Mouse (Mus musculus) kidney, postnatal 25 days (tissue): ENCODE measurements around the gene Tjp3.

Experiments used
- DNase-seq, 2 experiments: peaks; one replicate each; pipeline ENCODE4 v3.0.0; 2021; ENCODE audit warnings: mixed read lengths in 2 of 2

Tjp3 gene

GRCm38 (mm10) chr10:81319330-81319699 is 27.9 kb upstream of the Tjp3 start:
- peak in 1 of 2 experiments; percentile 59 for DNase-seq

GRCm38 (mm10) chr10:81318589-81319329 is 27.4 kb upstream of the Tjp3 start:
- peak; percentile 57 to 80 for DNase-seq

GRCm38 (mm10) chr10:81317273-81317672 is 25.9 kb upstream of the Tjp3 start:
- DNase-seq: peak; percentile 72 to 87

GRCm38 (mm10) chr10:81316338-81317060 is 25.1 kb upstream of the Tjp3 start:
- peak; percentile 58 to 66 for DNase-seq

GRCm38 (mm10) chr10:81315587-81315986 is 24.2 kb upstream of the Tjp3 start:
- DNase-seq: no peak

GRCm38 (mm10) chr10:81314201-81314600 is 22.8 kb upstream of the Tjp3 start:
- DNase-seq: no peak

GRCm38 (mm10) chr10:81313581-81313980 is 22.2 kb upstream of the Tjp3 start:
- DNase-seq: peak in 1 of 2 experiments; percentile 46

GRCm38 (mm10) chr10:81309571-81309970 is 18.2 kb upstream of the Tjp3 start:
- DNase-seq: no peak

GRCm38 (mm10) chr10:81306837-81307682 is 15.7 kb upstream of the Tjp3 start:
- no peak for DNase-seq

GRCm38 (mm10) chr10:81306173-81306668 is 14.8 kb upstream of the Tjp3 start:
- no peak for DNase-seq

GRCm38 (mm10) chr10:81305663-81306062 is 14.3 kb upstream of the Tjp3 start:
- no peak for DNase-seq

GRCm38 (mm10) chr10:81304597-81305238 is 13.3 kb upstream of the Tjp3 start:
- peak in 1 of 2 experiments; percentile 54 for DNase-seq

GRCm38 (mm10) chr10:81303761-81304160 is 12.4 kb upstream of the Tjp3 start:
- no peak for DNase-seq

GRCm38 (mm10) chr10:81303258-81303657 is 11.9 kb upstream of the Tjp3 start:
- DNase-seq: peak in 1 of 2 experiments; percentile 42

GRCm38 (mm10) chr10:81302781-81303218 is 11.4 kb upstream of the Tjp3 start:
- DNase-seq: peak; percentile 47 to 64

GRCm38 (mm10) chr10:81302288-81302687 is 10.9 kb upstream of the Tjp3 start:
- DNase-seq: no peak

GRCm38 (mm10) chr10:81301321-81301720 is 9.9 kb upstream of the Tjp3 start:
- DNase-seq: no peak

- DNase-seq: peak; percentile 69 to 90
Observed at GRCm38 (mm10) chr10:81300352-81300907, 9.0 kb upstream of the Tjp3 start.

GRCm38 (mm10) chr10:81299585-81300351 is 8.4 kb upstream of the Tjp3 start:
- peak; percentile 76 to 90 for DNase-seq

GRCm38 (mm10) chr10:81298369-81299100 is 7.2 kb upstream of the Tjp3 start:
- DNase-seq: peak in 1 of 2 experiments; percentile 46
